Mouse (Mus musculus): ENCODE results near the gene Bet1l.
A peak's percentile ranks its signal among the peaks of the same experiment; 100 is the strongest.
"Not testable (repeated sequence)": the region's sequence is repeated elsewhere in the genome, so short reads cannot be mapped to it uniquely, and the experiment has no call there.

The Bet1l gene

DNA sequence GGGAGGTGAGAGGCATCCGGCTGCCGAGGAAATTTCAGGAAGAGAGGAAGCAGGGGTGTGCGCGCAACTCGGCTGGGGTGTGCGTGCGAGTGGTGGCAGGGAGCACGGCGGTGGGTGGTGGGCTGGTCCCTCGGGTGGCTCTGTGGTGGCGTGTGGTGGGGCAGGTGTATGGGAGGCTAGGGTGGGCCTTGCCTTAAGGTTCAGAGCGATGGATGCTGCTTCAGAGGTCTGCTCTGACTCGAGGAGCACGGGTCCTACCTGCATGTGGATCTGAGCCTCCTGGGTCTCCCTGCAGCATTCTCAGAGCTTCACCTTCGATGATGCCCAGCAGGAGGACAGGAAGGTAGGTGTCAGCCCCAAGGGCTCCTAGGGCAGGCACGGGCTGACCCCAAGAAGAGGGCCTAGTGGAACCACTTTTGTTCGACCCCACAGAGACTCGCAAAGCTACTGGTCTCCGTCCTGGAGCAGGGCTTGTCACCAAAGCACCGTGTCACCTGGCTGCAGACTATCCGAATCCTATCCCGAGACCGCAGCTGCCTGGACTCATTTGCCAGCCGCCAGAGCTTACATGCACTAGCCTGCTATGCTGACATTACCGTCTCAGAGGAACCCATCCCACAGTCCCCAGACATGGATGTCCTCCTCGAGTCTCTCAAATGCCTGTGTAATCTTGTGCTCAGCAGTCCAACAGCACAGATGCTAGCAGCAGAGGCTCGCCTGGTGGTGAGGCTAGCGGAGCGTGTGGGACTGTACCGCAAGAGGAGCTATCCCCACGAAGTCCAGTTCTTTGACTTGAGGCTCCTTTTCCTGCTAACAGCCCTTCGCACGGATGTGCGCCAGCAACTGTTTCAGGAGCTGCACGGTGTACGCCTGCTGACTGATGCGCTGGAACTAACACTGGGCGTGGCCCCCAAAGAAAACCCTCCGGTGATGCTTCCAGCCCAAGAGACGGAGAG is at the start of gene Bet1l:
Gene Bet1l (minus strand): TSS at position 28 of the 956 bp plus-strand sequence.
- DNase-seq (ENCODE audit: low spot score): no peak

DNA sequence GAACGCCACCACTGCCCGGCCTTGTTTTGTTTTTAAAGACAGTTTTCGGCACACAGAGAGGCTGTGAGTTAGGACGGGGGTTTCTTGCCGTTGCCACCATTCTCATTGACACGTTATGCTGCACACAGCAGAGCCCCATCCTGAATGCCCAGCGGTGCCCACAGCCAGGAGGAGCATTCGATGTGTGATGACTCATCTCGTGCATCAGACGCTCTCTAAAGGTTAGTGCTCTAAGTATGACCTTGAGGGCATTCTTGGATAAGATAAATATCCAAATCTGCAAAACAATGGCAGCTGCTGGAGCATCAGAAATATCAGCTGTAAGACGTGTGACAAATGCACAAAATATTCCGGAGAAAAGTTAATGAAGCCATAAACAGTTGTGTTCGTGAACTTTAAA is 49.8 kb upstream of the Bet1l start:
- no peak for DNase-seq (ENCODE audit: low spot score)

DNA sequence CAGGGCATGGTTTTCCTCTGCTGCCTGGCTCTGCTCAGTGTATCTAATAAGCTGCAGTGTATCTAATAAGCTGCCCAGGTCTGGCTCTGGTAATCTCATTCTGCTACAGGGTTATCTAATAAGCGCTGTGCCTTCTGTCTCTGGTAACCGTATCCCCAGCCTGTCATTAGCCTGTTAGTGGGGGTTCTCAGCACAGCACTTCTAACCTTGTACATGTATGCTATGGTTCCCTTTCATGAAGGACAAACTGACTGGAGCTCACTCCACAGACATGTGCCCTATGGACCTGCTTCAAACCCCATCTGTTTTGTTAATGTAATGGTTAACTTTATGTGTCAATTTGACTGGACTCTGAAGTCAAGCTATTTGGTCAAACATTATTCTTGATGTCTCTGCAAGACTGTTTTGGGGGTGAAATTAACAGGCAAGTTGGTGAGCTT is 48.3 kb upstream of the Bet1l start:
- DNase-seq (ENCODE audit: low spot score): no peak

- no peak for DNase-seq (ENCODE audit: low spot score)
Measured at GRCm38 (mm10) chr7:140903212-140903611, 45.8 kb upstream of the Bet1l start.

DNA sequence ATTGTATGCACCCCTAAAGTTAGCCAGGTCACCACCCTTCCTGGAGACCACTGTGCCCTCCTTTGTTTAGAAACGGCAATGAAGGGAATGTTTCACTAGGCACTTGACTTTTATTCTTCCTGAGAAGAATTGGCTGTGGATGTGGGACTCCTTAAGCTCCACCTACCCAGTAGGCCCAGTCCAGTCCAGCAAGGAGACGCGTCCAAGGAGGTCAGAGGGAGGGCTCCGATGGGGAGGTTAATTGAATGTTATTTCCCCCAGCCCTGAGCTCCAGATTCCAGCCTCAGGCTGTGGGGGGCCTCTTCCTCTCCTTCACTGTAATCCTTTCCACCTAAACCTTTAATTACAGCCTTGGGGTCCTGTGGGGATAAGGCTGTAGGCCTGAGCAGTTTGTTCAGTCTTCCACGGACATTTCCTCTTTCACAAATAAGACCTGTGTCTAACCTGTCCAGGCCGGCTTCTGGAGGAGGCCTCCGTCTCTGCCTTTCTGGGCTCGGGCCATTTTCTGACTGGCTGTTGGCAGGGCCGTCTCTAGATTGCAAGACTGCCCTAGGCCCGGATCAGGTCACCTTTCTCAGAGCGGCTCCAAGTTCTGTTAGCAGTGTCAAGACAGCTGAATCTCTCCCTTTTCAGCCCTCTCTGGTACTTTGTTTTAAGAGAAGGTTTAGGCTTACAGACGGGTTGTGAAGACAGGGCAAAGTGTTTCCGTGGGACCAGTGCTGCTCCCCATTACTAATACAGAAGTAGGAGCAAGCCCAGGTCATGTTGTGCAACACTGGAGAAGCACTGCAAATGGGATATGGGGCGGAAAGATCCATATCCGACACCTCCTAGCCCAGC is 44.9 kb upstream of the Bet1l start:
- no peak for DNase-seq (ENCODE audit: low spot score)

DNA sequence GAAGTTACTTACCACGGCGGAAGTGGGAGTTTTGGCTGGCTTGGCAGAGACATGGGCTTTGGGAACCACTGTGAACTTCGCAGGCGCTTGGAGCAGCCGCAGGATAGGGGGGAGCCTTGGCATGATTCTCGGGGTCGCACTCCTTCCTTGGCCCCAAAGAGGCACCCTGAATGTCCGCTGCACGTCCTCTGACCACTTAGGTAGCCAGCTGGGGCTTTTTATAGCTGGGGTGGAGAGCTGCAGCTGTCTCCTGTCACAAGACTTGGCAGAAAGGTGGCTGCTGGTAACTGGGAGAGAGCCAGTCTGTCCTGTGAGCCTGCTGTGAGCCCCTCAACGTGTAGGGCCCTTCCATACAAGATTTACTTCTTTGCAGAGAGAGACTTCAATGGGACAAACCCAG is 42.8 kb upstream of the Bet1l start, which contains the start of gene Cox8b:
Gene Cox8b (minus strand): TSS at position 227 of the 400 bp plus-strand sequence.
- DNase-seq (ENCODE audit: low spot score): no peak

DNA sequence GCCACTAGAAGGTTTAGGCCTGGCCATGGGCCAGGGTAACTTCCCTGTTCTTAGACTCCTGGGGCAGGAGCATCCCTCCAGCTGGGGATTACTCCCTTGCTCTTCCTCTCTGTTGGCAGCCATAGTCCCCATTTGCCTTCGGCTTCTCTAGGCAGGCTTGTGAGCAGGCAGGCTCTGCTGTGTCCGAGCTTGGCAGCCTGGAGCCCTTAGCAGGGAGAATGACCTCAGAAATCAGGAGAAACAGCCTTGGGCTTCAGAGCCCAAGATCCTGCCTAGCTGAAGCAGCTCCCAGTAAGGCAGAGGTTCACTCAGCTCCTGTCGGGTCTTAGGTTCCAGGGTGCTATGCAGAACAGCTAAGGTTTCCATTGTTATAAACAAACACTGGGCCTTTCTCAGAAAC is 41.7 kb upstream of the Bet1l start:
- no peak for DNase-seq (ENCODE audit: low spot score)

DNA sequence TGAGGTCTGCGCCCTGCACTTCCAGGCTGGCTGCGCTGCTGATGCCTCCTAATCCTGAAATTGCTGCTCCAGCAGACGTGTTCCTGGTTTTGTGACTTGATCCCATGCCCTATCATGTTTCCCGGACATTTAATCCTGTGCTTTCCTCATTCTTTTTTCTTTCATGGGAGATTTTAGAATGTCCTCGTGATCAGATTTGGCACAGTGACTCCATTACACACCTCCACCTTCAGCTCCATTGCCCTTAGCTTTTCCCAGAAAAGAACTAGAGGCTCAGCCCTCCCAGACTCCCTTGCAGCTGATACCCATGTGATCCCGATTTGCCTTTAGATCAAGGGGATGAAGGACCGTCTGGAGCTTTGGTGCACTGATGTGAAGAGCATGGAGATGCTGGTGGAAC is 40.5 kb upstream of the Bet1l start:
- no peak for DNase-seq (ENCODE audit: low spot score)

DNA sequence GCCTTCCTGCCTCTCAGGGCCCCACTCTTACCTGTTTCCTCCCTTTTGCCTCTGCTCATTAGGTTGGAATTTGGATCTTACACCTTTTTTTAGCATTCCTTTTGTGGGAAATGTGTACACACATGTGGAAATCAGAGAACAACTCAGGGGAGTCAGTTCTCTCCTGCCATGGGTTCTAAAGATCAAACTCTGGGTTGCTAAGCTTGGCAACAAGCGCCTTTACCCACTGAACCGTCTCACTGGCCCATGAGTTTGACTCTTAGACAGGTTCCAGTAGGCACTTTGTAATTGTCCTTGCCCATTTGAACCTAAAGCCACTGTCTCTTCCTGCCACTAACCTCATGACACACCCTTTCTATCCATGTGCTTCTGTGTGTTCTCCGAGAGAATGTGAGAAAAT is 37.2 kb upstream of the Bet1l start:
- no peak for DNase-seq (ENCODE audit: low spot score)

- DNase-seq (ENCODE audit: low spot score): no peak
Measured at GRCm38 (mm10) chr7:140894031-140894430, 36.7 kb upstream of the Bet1l start.

DNA sequence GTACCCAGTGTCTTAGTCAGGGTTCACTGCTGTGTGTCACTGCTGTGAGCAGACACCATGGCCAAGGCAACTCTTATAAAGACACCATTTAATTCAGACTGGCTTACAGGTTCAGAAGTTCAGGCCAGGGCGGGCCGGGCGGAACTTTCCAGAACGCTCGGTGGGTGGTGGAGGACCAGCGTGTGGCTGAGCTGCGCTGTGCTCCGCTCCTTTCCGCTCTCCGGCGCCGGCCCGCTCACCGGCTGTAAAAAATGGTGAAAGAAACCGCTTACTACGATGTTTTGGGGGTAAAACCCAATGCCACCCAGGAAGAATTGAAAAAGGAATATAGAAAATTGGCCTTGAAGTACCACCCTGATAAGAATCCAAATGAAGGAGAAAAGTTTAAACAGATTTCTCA is 33.3 kb upstream of the Bet1l start:
- not testable (repeated sequence) for DNase-seq (ENCODE audit: low spot score)

DNA sequence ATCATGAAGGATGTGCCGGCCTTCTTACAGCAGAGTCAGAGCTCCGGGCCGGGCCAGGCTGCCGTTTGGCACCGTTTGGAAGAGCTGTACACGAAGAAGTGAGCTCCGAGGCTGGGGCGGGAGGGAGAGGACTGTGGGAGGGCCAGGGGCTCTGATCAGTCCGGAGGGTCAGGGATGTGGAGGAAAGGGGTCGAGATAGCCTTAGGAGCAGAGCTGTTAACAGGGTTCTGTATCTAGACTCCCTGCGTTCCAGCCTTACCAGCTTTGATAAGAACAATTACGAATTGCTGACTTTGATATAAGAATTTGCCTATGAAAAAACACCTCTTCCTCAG is 25.1 kb upstream of the Bet1l start:
- DNase-seq (ENCODE audit: low spot score): no peak

- DNase-seq (ENCODE audit: low spot score): peak; percentile 93
Measured at GRCm38 (mm10) chr7:140881696-140882468, 24.5 kb upstream of the Bet1l start, which contains the start of the genes Psmd13 and Sirt3. Gene Psmd13 (plus strand): TSS chr7:140881968. Gene Sirt3 (minus strand): TSS chr7:140882309.

- no peak for DNase-seq (ENCODE audit: low spot score)
Measured at GRCm38 (mm10) chr7:140880865-140881515, 23.6 kb upstream of the Bet1l start.

GRCm38 (mm10) chr7:140880419-140880818 is 23.0 kb upstream of the Bet1l start:
- no peak for DNase-seq (ENCODE audit: low spot score)

DNA sequence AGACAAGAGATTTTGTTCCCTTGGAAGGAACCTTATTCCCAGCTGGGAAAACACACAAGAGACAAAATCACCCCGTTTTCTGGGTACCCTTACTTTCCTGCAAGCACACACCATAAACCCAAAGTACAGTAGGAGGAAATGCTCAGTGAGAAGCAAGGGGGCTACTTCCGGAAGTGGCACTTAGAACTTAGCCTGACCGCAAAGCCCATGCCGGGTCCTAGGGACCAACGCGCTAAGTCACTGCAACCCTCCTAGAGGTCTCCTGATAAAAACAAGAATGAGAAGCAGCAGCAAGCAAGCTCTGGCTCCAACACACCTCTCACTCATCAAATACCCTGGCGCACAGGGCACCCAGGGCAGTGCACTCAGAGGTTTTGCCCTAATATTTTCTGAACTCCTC is 22.0 kb upstream of the Bet1l start:
- DNase-seq (ENCODE audit: low spot score): no peak

- no peak for DNase-seq (ENCODE audit: low spot score)
Measured at GRCm38 (mm10) chr7:140877364-140877763, 20.0 kb upstream of the Bet1l start.

- no peak for DNase-seq (ENCODE audit: low spot score)
Measured at GRCm38 (mm10) chr7:140874224-140874623, 16.8 kb upstream of the Bet1l start.

- no peak for DNase-seq (ENCODE audit: low spot score)
Measured at GRCm38 (mm10) chr7:140864761-140865160, 7.4 kb upstream of the Bet1l start.

DNA sequence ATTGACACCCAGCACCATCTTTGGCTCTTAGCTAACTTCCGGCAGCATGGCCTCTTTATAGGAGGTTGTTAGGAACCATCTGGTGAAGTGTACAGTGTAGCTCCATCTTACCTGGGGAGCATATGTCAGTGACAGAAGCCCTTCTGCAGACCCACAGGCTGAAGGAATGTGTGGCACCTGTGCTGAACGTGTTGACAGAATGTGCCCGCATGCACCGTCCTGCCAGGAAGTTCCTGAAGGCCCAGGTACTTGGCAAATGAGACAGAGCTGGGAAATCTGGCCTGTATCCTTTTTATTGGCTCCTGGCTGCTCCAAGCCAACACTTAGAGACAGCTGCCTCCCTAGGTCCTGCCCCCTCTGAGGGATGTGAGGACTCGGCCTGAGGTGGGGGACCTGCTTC is 3.4 kb upstream of the Bet1l start:
- no peak for DNase-seq (ENCODE audit: low spot score)

GRCm38 (mm10) chr7:140859997-140860396 is 2.6 kb upstream of the Bet1l start:
- DNase-seq (ENCODE audit: low spot score): no peak

Data from testis, postnatal 14 days (tissue).